Mouse (Mus musculus): ENCODE data around the gene Wdr37. TPM values are rescaled to one million over a fixed set of nuclear protein-coding genes. Genes with fewer than 3 reads are reported as not detected.

Wdr37 gene
- polyA plus RNA-seq, 1 experiment from 2014 or later: 15.0 TPM

GRCm38 (mm10) chr13:8760940-8761339 lies 110.8 kb downstream of the Wdr37 start:
- no peak overlapping the region for H3K27ac ChIP-seq (ENCODE audit: low read length)
- no peak overlapping the region for H3K4me2 ChIP-seq (replicated peaks; ENCODE audit: low read depth, low read length)
- no peak for TF ChIP-seq CTCF (IDR thresholded peaks at IDR 0.05)
- 19% methylated on average over 8 of the region's 8 CpGs for WGBS
- H3K4me3 ChIP-seq (ENCODE audit: low read depth, low read length): no peak overlapping the region
- H3K27me3 ChIP-seq (replicated peaks; ENCODE audit: insufficient read depth, low read length): no peaks in the 10 kb centered on the region
- ATAC-seq (no peak), DNase-seq (ENCODE audit: low spot score) (no peak)
- H3K9me3 ChIP-seq (ENCODE audit: low read length): no peaks in the 10 kb centered on the region
- no peaks in the 10 kb centered on the region for H3K36me3 ChIP-seq (ENCODE audit: insufficient read depth, low read length)
- no peaks in the 10 kb centered on the region for H3K4me1 ChIP-seq (ENCODE audit: insufficient read depth, low read depth, low read length)
- no peak overlapping the region for H3K9ac ChIP-seq (replicated peaks; ENCODE audit: low read depth)

Small RNA genes lying within 50 kb of the gene (microRNA-seq; reads per million reads assigned to microRNA genes)
- gene Gm22750: not detected

Other genes with a start within 250 kb of the Wdr37 start
- 63.6 and 73.2 TPM in 2 replicates for gene Idi1, start 13.6 kb upstream of the Wdr37 start, polyA plus RNA-seq (2015; fragmentation: Nextera tagmentation; extraction: Ambion mirVana)
- gene Gm9745, start 76.3 kb upstream of the Wdr37 start, polyA plus RNA-seq (2015; fragmentation: Nextera tagmentation; extraction: Ambion mirVana): not detected in 2 replicates
- not detected in 2 replicates for gene Idi2, start 81.0 kb upstream of the Wdr37 start, polyA plus RNA-seq (2015; fragmentation: Nextera tagmentation; extraction: Ambion mirVana)
- 39.5 and 39.8 TPM in 2 replicates for gene Gtpbp4, start 124.2 kb upstream of the Wdr37 start, polyA plus RNA-seq (2015; fragmentation: Nextera tagmentation; extraction: Ambion mirVana)
- 27.2 and 27.7 TPM in 2 replicates for gene Larp4b, start 222.0 kb upstream of the Wdr37 start, polyA plus RNA-seq (2015; fragmentation: Nextera tagmentation; extraction: Ambion mirVana)

Measured in lung, postnatal 0 days (tissue).